Comparison of ENCODE assay signal across 8 mouse cellular contexts in genomic region chr14:75833546-75834250, GRCm38 (mm10). TPM values are rescaled to one million over a fixed set of nuclear protein-coding genes. Genes with fewer than 3 reads are reported as not detected.
DNase-seq lines count a peak whose midpoint lies in the region; ATAC-seq and TF ChIP-seq lines count a peak whose summit lies in the region.

No protein-coding gene starts in this region.

- no peak for TF ChIP-seq EP300 in heart, adult 2 months (IDR thresholded peaks at IDR 0.05; ENCODE audit: insufficient read depth, low read depth, low read length)

- H3K9me3 ChIP-seq in lung, embryonic 15.5 days = no peaks in the 10 kb centered on the region
- H3K9me3 ChIP-seq in stomach, embryonic 14.5 days (ENCODE audit: control insufficient read depth, low read depth, low read length) = no peaks in the 10 kb centered on the region

- WGBS in heart, adult 2 months = 3% methylated on average over 12 of the region's 12 CpGs
- WGBS in lung, embryonic 15.5 days = 3% methylated on average over 12 of the region's 12 CpGs
- 6% methylated on average over 12 of the region's 12 CpGs for WGBS in stomach, embryonic 14.5 days

- intact Hi-C loops in heart, adult 2 months (cut with DNase I) = no loop called here

- no peak for TF ChIP-seq CTCF in heart, adult 2 months (IDR thresholded peaks at IDR 0.05)

- H3K27me3 ChIP-seq in heart, adult 2 months (ENCODE audit: control insufficient read depth, insufficient read depth, low read length) = no peaks in the 10 kb centered on the region
- 0 out of 2 replicates have a peak, but pooled peaks cover 6% of the 10 kb centered on the region for H3K27me3 ChIP-seq in lung, embryonic 15.5 days
- 0 out of 2 replicates have a peak, but pooled peaks cover 3% of the 10 kb centered on the region for H3K27me3 ChIP-seq in stomach, embryonic 14.5 days (ENCODE audit: control insufficient read depth, insufficient read depth, low read length)

- DNase-seq in right cerebral cortex, postnatal 14 days = peak; percentile 11
- no peak for DNase-seq in right cerebral cortex, postnatal 36 days (ENCODE audit: low spot score in 2 of 2)
- peak; percentile 35 to 49 for DNase-seq in heart, adult 2 months
- DNase-seq in kidney, adult 8-10 months = peak; percentile 63 to 67
- no peak for DNase-seq in cerebellum, adult 11 months
- no peak for DNase-seq in frontal cortex, postnatal 25 days (ENCODE audit: low spot score in 2 of 2)

- H3K4me3 ChIP-seq in heart, adult 2 months = peak overlapping the region; percentile 28; the same call in 1 of the 2 replicates
- H3K4me3 ChIP-seq in lung, embryonic 15.5 days = peak overlapping the region; percentile 44
- peak overlapping the region; percentile 45 for H3K4me3 ChIP-seq in stomach, embryonic 14.5 days (ENCODE audit: low read depth, low read length)

- H3K4me2 ChIP-seq in lung, embryonic 15.5 days = peak overlapping the region; percentile 92
- H3K4me2 ChIP-seq in stomach, embryonic 14.5 days (replicated peaks; ENCODE audit: low read depth, low read length) = peak overlapping the region; percentile 97

- peak overlapping the region; percentile 29 for H3K9ac ChIP-seq in heart, adult 2 months (ENCODE audit: low read depth, low read length)
- peak overlapping the region; percentile 71 for H3K9ac ChIP-seq in lung, embryonic 15.5 days
- peak overlapping the region; percentile 73; the same call in 1 of the 2 replicates for H3K9ac ChIP-seq in stomach, embryonic 14.5 days (replicated peaks; ENCODE audit: low read depth, low read length)

- H3K79me2 ChIP-seq in heart, adult 2 months (replicated peaks; ENCODE audit: control insufficient read depth, insufficient read depth, low read length) = no peaks in the 10 kb centered on the region

- peak overlapping the region; percentile 99 for H3K27ac ChIP-seq in heart, adult 2 months
- peak overlapping the region; percentile 98 for H3K27ac ChIP-seq in lung, embryonic 15.5 days
- H3K27ac ChIP-seq in stomach, embryonic 14.5 days (ENCODE audit: low read length) = peak overlapping the region; percentile 99

- no peaks in the 10 kb centered on the region for H3K36me3 ChIP-seq in heart, adult 2 months (ENCODE audit: control insufficient read depth, insufficient read depth, low read length)
- no peaks in the 10 kb centered on the region for H3K36me3 ChIP-seq in lung, embryonic 15.5 days
- H3K36me3 ChIP-seq in stomach, embryonic 14.5 days (ENCODE audit: control insufficient read depth, insufficient read depth, low read length) = no peaks in the 10 kb centered on the region

- TF ChIP-seq POLR2A in heart, adult 2 months (IDR thresholded peaks at IDR 0.05; ENCODE audit: insufficient read depth, low read depth, low read length) = no peak

- peak; percentile 52; the same call in 1 of the 2 replicates for ATAC-seq in lung, embryonic 15.5 days (ENCODE audit: borderline replicate concordance, extremely low read depth, low FRiP score, low TSS enrichment)
- peak; percentile 47; the same call in 1 of the 2 replicates for ATAC-seq in stomach, embryonic 14.5 days (ENCODE audit: insufficient number of reproducible peaks, insufficient read depth, low FRiP score, low read depth)

- peaks cover 5% of the 10 kb centered on the region for H3K4me1 ChIP-seq in heart, adult 2 months (ENCODE audit: control insufficient read depth, insufficient read depth, low read length)
- H3K4me1 ChIP-seq in lung, embryonic 15.5 days = peaks cover 37% of the 10 kb centered on the region
- H3K4me1 ChIP-seq in stomach, embryonic 14.5 days (ENCODE audit: control insufficient read depth, insufficient read depth, low read length) = peaks cover 12% of the 10 kb centered on the region

RNA-seq across cellular contexts. Expression of gene Tpt1, which starts 11.2 kb away (rescaled TPM):
- 1,000 to 10,000 TPM; 2,957 to 3,343 TPM for total RNA-seq in heart, adult 2 months (2021)
- polyA plus RNA-seq in heart, adult 2 months (2012; rRNA removed) = 1,003 and 1,026 TPM in 2 replicates
- 998 and 1,067 TPM in 2 replicates for polyA plus RNA-seq in lung, embryonic 15.5 days (2015; fragmentation: Nextera tagmentation; extraction: Ambion mirVana)
- 1,351 and 1,352 TPM in 2 replicates for polyA plus RNA-seq in stomach, embryonic 14.5 days (2014; fragmentation: Nextera tagmentation; extraction: Ambion mirVana)

RNA-seq across cellular contexts. Expression of gene Slc25a30, which starts 46.9 kb away (rescaled TPM):
- 10 to 100 TPM; 13.9 to 15.2 TPM for total RNA-seq in heart, adult 2 months (2021)
- 6.3 and 7.2 TPM in 2 replicates for polyA plus RNA-seq in heart, adult 2 months (2012; rRNA removed)
- 3.6 and 3.8 TPM in 2 replicates for polyA plus RNA-seq in lung, embryonic 15.5 days (2015; fragmentation: Nextera tagmentation; extraction: Ambion mirVana)
- polyA plus RNA-seq in stomach, embryonic 14.5 days (2014; fragmentation: Nextera tagmentation; extraction: Ambion mirVana) = 4.5 and 5.3 TPM in 2 replicates

Comparison
In these comparisons a context has a peak if more than half of its experiments do, and no peak if none do; other contexts are left out.
1. DNase-seq: peak in right cerebral cortex, postnatal 14 days (single experiment), heart, adult 2 months (2 of 2) and kidney, adult 8-10 months (2 of 2); none in right cerebral cortex, postnatal 36 days (0 of 2), cerebellum, adult 11 months (single experiment) and frontal cortex, postnatal 25 days (0 of 2).
2. Peak in every context shown above with its lines, with median percentiles within 50 percentile points of each other: H3K27ac ChIP-seq, H3K4me3 ChIP-seq and H3K9ac ChIP-seq.